Mouse (Mus musculus): ENCODE data around the gene Lpin3.

Gene Lpin3

DNA sequence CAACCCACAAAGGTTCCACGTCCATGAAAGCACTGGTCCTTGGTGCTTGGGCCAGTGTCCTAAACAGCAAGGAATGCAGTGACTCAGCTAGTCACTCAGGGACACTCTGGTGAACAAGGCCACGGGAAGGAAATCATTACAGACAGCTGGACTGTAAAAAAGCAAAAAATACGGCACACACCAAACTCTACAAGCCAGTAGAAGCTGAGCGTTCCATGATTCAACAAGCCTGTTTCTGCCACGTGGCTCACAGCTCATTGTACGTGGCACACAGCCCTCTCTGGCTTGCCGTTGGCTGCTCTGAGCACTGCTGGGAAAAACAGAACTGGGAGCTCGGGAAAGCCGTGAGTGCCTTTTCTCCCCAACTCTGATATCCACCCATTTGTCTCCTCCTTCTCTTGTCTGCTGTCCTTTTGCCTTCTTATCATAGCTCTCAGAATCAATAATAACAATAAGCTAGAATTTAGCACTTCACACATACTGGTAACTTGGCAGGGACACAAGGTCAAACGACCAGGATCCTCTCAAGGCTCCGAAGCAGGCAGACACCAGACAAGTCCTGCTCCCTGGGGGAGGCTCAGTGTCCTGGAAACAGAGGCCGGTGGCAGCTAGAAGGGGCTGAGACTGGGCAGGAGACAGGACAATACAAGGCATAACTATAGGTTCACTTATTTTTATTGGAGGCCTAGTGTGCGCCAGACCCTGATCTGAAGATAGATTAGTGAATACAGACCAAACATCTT is at the start of gene Lpin3:
Lpin3 (plus strand) TSS at position 218 of the 743 bp plus-strand sequence.
- DNase-seq: peak; percentile 68

DNA sequence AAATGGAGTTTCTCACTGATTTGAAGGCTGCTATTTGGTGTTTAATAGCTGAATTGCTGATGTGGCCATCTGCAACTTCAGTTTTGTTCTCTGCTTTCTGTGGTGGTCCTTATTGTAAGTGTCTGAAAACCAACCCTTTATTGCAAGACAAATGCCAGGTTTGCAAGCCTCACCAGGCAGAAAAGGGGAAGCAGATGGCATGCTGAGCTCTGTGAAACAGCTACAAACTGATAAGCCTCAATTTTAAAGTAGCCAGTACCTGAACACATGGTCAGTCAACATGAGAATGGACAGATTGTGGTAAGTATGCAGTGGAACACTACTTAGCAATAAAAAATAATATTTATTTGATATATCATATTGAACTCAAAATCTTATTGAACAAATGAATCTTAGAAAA is 39.6 kb upstream of the Lpin3 start:
- DNase-seq: no peak

DNA sequence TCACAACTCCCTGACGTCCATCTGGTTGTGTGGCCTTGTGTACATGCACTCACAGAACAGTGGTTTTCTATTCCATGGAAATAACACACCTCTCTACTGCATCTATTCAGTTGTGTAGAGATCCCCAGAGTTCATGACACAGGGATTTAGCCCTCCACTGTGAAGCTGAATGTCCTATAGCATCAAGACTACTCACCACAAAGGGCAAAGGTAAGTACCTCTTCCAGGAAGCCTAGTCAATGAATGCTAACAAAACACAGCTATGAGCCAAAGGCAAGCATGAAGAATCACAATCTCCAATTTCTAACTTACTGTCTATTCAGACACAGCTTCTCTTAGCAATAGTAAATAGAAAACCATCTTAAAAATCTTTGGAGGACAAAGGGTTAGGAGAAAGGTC is 32.8 kb upstream of the Lpin3 start:
- DNase-seq: no peak

DNA sequence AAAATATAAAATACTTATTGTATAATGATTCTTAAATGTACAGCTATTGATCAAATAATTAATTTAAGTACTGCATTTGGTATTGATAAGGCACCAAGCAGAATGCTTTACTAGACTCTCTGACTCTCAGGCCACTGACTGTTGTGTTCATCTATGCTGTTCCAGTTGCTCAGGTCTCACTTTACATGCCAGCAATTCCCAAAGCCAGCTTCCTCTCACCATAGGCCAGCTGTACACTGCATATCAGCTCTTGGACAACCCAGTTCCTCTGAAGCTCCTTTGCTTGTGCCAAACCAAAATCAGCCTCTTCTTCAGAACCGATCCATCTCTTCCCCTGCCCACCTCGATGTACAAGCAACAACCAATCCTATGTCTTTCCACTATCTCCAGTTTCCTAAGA is 32.3 kb upstream of the Lpin3 start:
- DNase-seq: no peak

DNA sequence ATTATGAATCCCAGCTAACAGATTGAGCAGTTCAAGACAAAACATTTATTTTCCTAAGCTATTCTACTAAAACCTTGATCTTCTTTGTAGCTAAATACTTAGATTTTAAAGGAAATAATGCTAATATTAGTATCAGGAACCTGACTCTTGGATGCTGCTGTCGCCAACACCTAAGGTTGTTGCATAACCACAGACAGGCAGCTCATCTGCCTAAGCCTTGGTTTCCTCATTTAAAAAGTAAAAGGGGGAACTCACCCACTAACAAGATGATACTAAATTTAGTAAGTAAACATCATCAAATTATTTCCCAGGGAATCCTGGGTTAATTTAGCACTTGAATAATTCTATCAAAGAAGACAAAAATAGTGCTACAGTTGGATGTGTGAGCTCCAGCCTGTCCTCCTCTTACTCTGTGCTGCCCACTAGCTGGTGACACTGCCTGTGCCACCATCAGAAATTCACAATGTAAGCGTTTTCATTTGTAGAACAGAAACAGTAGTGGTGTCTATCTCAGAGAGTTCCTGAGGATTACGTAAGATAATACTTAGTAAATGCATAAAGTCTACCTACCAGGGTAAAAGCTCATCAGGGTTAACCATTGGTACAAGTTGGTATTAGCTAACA is 30.7 kb upstream of the Lpin3 start:
- no peak for DNase-seq

DNA sequence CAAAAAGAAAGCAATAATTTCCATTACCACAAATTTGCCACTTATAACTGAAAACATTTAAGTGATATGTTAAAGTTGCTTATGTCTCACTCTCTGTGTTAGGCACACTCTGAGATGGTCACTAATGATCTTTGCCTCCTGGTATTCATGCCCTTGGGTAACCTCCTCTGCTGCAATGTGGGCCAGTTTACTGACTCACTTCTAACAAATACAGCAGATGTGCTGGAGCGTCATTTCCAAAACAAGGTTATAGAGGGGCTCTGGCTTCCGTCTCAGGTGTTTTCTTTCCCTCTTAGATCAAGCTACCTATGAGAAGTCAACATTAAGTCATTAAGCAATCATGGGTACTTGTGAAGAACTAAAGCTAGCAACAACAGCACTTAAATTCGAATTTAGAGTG is 30.1 kb upstream of the Lpin3 start:
- no peak for DNase-seq

DNA sequence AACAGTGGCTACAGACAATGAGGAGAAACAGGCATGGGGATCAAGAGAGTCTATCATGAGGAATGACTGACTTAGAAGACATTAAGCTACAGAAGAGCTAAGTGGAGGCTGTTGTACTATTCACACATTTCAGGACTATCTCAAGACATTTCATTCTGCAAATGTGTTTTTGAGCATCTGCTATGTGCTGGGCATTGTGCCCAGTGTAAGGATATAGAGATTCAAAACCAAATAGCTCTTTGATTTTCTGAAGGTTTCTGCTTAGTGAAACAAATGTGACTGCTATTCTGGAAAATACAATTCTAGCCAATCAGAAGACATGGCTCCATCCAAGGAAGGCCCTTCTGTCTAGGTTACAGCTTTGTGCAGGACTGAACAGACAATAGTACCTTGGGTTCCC is 25.8 kb upstream of the Lpin3 start:
- DNase-seq: no peak

DNA sequence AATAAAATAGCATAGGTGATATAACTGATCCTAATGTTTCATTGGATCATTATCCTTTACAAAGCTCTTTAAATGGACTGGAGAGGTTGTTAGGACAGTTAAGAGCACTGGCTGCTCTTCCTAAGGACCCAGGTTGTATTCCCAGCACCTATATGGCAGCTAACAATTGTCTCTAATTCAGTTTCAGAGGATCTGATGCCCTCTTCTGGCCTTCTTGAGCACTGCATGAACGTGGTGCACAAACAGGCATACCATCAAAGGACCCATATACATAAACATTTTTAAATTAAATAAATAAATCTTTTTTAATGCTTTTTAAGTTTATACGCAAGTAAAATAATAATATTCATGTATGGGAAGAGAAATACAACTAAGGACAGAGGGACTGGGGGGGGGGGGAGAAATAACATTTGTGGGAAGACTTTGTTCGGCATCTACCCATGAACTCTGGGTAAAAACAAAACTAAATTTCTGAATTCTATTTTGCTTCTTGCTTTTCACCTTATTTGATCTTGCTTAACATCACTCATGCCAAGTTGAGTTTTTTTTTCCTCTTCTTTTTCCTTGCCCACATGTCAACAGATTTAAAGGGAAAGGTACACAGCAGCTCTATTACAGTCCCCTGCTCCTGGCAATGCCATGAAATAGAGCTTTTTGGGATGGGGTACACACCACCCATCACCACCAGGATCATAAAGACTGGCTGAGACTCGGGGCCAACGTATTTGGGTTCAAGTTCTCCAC is 23.9 kb upstream of the Lpin3 start:
- DNase-seq: no peak

DNA sequence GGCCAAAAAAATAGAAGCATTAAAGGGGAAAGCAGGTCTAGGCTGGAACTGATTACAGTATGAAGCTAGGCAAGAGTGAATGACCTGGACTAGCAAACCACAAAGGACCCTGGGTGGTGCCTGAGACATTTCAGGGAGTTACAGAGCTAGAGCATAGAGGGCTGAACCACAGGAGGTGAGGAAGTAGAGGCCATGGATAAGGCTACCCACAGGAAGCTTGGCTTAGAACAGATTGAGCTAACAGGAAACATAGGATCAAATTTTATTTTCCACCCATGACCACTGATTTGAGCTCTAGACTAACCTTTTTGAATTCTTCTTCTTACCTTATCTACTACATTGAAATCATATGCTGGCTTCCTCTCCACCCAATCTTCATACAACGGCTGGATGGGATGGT is 20.1 kb upstream of the Lpin3 start:
- no peak for DNase-seq

DNA sequence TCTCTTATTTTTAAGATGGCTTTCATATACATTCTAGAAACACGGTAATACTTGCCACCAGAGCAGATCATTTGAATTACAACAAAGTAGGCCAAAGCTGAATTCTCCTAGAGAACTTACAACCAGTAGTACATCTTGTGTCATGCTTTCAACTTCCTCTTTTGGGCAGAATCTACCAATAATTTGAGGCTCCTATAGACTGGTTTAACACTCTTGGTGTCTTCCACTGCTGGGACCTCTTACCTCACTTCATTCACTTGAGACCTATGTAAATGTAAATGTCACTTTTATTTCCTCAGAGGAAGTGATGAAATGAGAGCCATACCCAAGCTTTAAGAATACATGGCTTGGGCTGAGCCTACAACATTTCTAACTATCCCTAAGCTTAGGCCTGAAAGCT is 16.4 kb upstream of the Lpin3 start:
- DNase-seq: no peak

DNA sequence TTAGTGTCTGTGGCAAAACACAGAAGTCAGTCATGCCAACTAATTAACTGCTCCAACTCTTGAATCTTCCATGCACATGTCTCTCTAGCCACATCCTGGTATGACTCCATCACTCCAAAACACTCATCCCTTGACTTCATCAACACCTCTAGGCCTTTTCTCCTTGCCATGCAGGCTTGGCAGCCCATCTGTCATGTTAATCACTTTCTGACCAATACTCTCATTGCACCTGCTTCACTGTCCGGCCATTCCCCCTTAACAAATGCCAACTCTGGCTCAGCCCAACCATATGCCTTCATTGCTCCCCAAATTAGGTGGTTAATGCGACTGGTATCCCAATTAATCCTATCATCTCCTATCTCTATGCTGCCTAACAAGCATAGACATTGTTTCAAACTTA is 15.2 kb upstream of the Lpin3 start:
- no peak for DNase-seq

DNA sequence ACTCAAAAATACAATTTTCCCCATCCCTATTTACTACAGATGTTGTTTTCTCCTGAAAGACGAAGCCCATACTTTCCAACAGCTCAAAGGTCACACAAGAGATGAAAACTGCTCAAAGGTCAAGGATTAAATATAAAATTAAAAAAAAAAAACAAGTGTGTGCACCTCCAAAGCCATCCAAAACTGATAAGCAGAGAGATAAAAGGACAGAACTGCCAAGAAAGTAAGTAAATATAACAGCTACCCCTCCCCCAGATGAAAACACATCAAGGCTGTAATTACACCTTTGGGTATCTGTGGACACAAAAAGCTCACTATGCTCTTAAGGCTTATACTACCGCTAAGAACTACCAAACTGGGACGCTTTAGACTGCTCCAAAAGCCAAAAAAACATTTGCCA is 11.0 kb upstream of the Lpin3 start:
- DNase-seq: no peak

DNA sequence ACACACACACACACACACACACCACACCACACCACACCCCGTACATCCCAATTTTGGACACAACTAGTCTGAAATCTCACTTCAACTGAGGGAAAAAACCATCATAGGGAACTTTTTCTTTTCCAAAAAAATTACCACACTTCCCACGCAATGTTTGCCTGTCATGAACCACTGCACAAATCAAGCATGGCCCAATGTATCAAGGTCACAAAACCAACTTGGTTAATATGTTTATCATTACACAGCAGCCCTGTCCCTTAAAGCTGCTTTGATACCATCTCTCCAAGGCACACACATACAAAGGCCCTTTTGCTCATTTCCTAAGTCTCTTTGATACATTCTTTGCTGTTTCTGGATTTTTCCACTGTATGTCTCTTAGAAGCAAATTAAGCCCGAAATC is 9.2 kb upstream of the Lpin3 start:
- no peak for DNase-seq

DNA sequence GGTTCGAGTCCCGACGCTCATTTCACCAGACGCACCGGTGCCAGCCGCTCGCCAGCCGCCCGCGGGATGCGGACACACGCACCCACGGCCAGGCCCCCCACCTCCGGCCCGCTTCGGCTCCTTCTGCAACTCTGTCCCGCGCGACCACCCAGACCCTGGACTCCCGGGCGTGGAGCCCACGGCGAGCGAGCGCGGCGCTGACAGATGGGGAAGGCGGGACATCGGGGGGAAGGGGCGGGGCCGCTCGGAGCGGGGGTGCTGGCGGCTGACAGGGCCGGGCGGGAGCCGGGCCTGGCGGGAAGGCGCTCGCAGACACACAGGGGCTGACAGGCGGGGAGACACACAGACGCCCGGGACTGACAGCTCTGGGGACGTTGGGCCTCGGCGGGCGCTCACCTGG is 8.1 kb upstream of the Lpin3 start:
- peak; percentile 81 for DNase-seq

DNA sequence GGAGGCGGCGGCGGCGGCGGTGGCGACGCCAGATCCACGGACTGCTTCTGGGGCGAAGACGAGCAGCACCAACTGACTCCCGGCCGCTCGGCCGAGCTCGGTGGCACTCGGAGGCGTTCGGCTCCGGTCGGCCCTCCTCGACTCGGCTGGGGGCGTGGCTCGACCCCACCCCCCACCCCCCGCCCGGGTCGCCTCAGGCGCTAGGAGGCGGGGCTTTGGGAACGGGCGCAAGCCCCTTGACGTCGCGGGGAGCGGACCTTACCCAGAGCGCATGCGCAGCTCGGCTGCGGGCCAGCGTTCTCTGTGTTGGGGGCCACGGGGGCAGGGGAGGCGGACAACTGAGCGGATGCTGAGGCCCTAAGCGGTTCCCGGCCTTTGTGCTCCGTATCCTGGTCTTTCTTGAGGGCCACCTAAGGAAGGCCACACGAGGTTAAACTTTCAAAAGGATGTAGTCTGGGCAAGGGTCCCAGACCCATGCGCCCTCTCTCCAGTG is 7.5 kb upstream of the Lpin3 start, which contains the start of gene Zhx3:
Zhx3 (minus strand) TSS at position 109 of the 493 bp plus-strand sequence.
- peak; percentile 95 for DNase-seq

DNA sequence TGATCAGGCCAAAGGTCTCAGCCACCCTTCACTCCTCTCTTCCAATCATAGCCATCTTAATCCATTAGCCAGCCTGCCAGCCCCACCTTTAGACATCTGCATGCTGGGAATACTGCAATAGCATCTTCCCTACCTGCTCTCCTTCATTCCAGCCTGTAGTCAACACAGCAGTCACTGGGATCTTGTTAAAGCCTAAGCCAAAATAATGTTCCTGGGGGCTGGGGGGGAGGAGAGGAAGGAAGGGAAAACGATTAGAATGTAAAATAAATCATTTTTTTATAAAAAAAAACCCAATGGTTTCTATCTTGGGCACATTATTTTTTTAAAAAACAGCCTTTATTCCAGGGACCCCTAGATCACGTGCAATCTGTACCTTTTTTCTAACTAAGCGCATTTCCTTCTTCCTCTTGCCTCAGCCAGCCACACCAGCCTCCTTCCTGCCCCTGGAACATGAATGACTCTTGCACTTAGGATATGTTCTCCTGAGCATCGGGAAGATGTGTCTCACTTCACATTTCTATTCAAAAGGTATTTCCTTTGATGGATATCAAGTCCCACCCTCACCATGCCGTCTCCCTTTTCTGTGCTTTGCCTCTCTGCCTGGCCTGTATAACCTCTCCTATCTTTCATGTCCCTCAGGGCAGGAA is 6.1 kb upstream of the Lpin3 start:
- DNase-seq: no peak

DNA sequence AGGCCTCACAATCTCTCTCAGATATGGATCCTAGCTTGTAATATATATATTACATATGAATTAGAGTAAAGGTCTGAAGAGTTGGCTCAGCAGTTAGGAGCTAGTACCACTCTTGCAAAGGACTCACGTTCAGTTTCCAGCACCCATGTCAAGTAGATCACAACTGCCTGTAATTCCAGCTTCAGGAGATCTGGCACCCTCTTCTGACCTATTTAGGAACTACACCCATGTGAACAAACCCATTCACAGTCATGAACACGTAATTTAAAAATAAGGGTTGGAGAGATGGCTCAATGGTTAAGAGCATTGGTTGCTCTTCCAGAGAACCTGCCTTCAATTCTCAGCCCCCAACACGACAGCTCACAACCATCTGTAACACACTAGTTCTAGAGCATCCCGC is 4.4 kb upstream of the Lpin3 start:
- no peak for DNase-seq

DNA sequence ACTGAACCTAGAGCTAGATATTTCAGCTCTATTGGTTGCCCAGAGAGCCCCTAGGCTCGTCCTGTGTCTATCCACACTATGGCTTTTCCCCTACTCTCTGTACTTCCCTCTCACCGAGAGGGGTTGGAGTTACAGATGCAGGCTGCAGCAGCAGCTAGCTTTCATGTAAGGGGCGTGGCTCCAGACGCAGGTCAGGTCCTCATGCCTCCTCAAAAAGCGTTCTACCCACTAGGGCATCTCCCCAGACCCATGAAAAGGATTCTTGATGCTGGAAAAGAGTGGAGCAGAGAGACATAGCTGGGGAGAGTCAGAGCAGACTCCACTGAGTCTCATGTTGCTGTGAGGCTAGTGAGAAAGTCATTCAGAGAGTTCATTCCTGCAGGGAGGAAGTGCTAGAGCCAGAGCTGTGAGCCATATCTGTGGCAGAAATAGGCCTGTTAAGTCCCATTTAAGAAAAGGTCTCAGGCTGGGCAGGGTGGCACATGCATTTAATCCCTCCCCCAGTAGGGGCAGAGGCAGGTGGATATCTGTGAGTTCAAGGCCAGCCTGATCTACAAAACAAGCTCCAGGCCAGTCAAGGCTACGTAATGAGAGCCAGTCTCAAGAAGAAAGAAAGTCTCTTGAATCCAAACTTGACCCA is 1.1 kb downstream of the Lpin3 start:
- DNase-seq: no peak

DNA sequence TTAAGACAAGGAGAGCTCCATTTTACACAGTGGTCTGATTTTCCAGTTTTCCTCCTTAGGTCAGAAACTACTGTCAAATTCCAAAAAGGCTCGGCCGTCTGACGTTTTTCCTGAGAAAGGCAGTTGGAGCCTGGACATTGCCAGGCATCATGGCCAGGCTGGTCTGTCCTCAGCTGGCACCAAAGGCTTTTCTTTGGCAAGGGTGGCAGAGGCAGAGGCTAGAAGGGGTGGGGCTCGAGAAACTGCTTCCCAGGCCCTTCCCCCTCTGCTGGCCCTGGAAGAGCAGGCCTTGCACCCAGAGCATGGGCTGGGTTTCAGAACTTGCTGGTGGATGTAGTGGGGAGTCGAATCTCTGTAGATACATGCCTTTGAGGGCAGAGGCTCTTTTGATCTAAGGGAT is 2.0 kb downstream of the Lpin3 start:
- DNase-seq: no peak

DNA sequence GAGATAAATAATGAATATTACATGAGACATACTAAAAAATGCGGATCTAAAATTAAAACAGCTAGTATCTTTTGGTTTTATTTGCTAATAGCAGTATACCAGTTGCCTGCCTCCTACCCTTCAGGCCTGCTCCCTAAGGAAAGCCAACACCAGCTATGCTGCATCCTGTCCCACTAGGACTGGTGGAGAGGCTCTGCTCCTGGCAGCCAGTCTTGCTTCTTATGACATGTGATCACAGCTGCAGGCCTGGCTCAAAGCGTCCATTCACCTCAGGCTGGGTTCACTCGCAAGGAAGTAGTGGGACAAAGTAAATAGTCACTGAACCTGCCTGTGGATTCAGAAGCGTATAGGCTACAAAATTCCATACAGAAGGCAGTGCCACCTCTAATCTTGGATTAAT is 3.4 kb downstream of the Lpin3 start:
- DNase-seq: peak; percentile 66

DNA sequence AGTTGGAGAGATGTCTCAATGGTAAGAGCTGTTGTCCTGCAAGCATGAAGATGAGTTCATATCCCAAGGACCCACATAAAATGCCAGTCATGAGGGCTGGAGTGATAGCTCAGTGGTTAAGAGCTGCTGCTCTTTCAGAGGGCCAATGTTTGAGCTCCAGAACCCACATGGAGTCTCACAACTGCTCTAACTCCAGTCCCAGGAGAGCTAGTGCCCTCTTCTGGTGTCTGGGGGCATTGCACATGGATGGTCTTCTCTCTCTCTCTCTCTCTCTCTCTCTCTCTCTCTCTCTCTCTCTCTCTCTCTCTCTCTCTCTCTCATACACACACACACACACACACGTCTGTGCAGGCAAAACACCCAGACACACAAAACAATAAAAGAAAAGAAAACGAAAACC is 4.4 kb downstream of the Lpin3 start:
- peak; percentile 71 for DNase-seq

DNA sequence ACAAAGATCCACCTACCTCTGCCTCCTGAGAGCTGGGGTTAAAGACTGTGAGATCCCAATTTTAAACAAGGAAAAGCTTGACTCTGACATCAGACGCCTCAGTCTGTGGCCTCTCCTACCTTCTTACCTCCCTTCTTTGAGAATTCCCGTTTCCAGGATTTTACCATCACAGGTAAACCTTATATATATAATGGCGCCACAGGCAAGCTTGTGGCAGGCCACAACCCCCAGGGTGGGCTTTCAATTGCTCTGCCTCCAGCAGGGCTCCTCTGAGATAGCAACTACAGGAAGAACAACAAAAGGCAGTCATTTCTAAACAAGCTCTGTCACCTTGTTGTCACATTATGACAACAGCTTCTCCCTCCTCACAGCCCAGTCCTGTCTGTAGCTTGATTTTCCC is 5.8 kb downstream of the Lpin3 start:
- DNase-seq: no peak

DNA sequence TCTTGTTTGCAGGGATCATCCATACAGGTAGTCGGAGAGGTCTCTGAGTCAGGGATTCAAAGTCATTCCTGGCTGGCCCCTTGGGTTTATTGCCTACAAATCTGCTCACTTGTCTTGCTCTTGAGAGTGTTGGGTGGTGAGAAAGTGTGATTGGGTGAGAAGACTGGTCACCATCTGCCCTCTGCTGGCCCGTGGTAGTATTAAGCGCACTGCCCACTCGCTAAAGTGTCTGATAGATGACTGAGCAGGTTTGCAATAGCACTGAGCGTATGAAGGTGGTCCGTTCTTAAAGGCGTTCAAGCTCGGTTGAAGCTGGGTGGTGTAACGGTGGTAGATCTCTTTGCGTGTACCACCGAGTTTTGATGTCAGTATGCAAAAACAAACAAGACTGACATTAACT is 6.8 kb downstream of the Lpin3 start:
- peak; percentile 90 for DNase-seq

Data from lung, postnatal 14 days (tissue).